Mouse (Mus musculus) CH12.LX (cell line): Measurements from ENCODE around the gene Gria1. TPM values are rescaled to one million over a fixed set of nuclear protein-coding genes. Genes with fewer than 3 reads are reported as not detected.

Source experiments
- DNase-seq: peaks from one replicate; pipeline ENCODE4 v3.0.0-alpha.2; 2013; ENCODE audit errors: extremely low read depth
- H3K27ac ChIP-seq: 2 replicates; pipeline ENCODE4 v1.5.1; 2012; ENCODE audit warnings: low read depth, mild to moderate bottlenecking, control low read depth, moderate library complexity; ENCODE audit not compliant: insufficient read depth
- H3K27me3 ChIP-seq: replicated peaks from 2 replicates; pipeline ENCODE3; 2012; ENCODE audit warnings: inconsistent platforms
- H3K36me3 ChIP-seq, 2 experiments: replicated peaks in 1 of 2; 2 replicates each; pipeline versions ENCODE3 to v1.6.1; 2012; ENCODE audit warnings: inconsistent platforms in 1 of 2, low read length in 1 of 2, mild to moderate bottlenecking in 1 of 2, mixed read lengths in 1 of 2, moderate library complexity in 1 of 2; ENCODE audit not compliant: control insufficient read depth in 1 of 2, insufficient read depth in 1 of 2
- H3K4me1 ChIP-seq, 2 experiments: 2 replicates each; pipeline ENCODE4 v1.6.1; 2012; ENCODE audit warnings: inconsistent platforms in 1 of 2, moderate library complexity in 1 of 2; ENCODE audit not compliant: insufficient read depth in 2 of 2, control insufficient read depth in 1 of 2
- H3K4me2 ChIP-seq: 2 replicates; pipeline ENCODE4 v1.6.1; 2012; ENCODE audit warnings: low read depth, mild to moderate bottlenecking, control low read depth; ENCODE audit not compliant: poor library complexity, insufficient read depth, severe bottlenecking
- H3K4me3 ChIP-seq, 3 experiments: fragments of 150-350 bp in 1 of 3; sonication (generic) in 1 of 3; replicated peaks in 1 of 3; 2 replicates each; pipeline versions ENCODE3 to v1.5.1; 2011 to 2012; ENCODE audit warnings: low read depth in 2 of 3, low read length in 2 of 3, mild to moderate bottlenecking in 2 of 3, moderate library complexity in 2 of 3, control low read depth in 1 of 3, improper control_type of control experiment in 1 of 3, inconsistent platforms in 1 of 3, mixed read lengths in 1 of 3; ENCODE audit not compliant: poor library complexity in 1 of 3
- H3K79me2 ChIP-seq: replicated peaks from 2 replicates; pipeline ENCODE4 v1.6.1; 2012; ENCODE audit warnings: mild to moderate bottlenecking, moderate library complexity; ENCODE audit not compliant: control insufficient read depth, poor library complexity, insufficient read depth, severe bottlenecking; ENCODE audit errors: extremely low read depth
- H3K9ac ChIP-seq: 2 replicates; pipeline ENCODE4 v1.6.1; 2012; ENCODE audit warnings: low read depth, mild to moderate bottlenecking, control low read depth, moderate library complexity; ENCODE audit not compliant: insufficient read depth
- H3K9me3 ChIP-seq: replicated peaks from 2 replicates; pipeline ENCODE3; 2012; ENCODE audit warnings: low read length, inconsistent platforms, mixed read lengths
- CHD1 ChIP-seq: IDR thresholded peaks from 2 replicates; pipeline ENCODE4 v1.6.1; 2012; ENCODE audit warnings: low read depth, low read length, improper control_type of control experiment, inconsistent platforms
- CHD2 ChIP-seq: IDR thresholded peaks from 2 replicates; pipeline ENCODE4 v1.6.1; 2011; ENCODE audit warnings: low read length, improper control_type of control experiment
- E2F4 ChIP-seq: IDR thresholded peaks from 2 replicates; pipeline ENCODE4 v1.6.1; 2011; ENCODE audit warnings: low read depth, low read length, improper control_type of control experiment; ENCODE audit not compliant: insufficient replicate concordance
- ELF1 ChIP-seq: IDR thresholded peaks from 2 replicates; pipeline ENCODE4 v1.6.1; 2014; ENCODE audit warnings: low read depth, mild to moderate bottlenecking, inconsistent platforms, low read length, improper control_type of control experiment
- EP300 ChIP-seq: IDR thresholded peaks from 2 replicates; pipeline ENCODE4 v1.6.1; 2011; ENCODE audit warnings: low read length, improper control_type of control experiment
- HCFC1 ChIP-seq: IDR thresholded peaks from 2 replicates; pipeline ENCODE4 v1.6.1; 2012; ENCODE audit warnings: low read depth, mild to moderate bottlenecking, inconsistent platforms, low read length, improper control_type of control experiment
- JUND ChIP-seq: conservative IDR thresholded peaks from 2 replicates; pipeline ENCODE4 v1.6.1; 2011; ENCODE audit warnings: low read depth, low read length, improper control_type of control experiment
- KAT2A ChIP-seq: IDR thresholded peaks from 2 replicates; pipeline ENCODE4 v1.6.1; 2012; ENCODE audit warnings: low read length, improper control_type of control experiment, inconsistent platforms; ENCODE audit not compliant: insufficient replicate concordance
- MAZ ChIP-seq: IDR thresholded peaks from 2 replicates; pipeline ENCODE4 v1.6.1; 2012; ENCODE audit warnings: low read depth, mild to moderate bottlenecking, inconsistent platforms, low read length, improper control_type of control experiment, moderate library complexity
- NRF1 ChIP-seq: IDR thresholded peaks from 2 replicates; pipeline ENCODE4 v1.6.1; 2014; ENCODE audit warnings: low read depth, mild to moderate bottlenecking, inconsistent platforms, low read length, improper control_type of control experiment, moderate library complexity
- POLR2A ChIP-seq: IDR thresholded peaks from 2 replicates; pipeline ENCODE4 v1.6.1; 2011; ENCODE audit warnings: low read depth, mild to moderate bottlenecking, improper control_type of control experiment, low read length
- RCOR1 ChIP-seq: conservative IDR thresholded peaks from 2 replicates; pipeline ENCODE4 v1.6.1; 2012; ENCODE audit warnings: low read depth, mild to moderate bottlenecking, inconsistent platforms, low read length, improper control_type of control experiment
- SMC3 ChIP-seq: IDR thresholded peaks from 2 replicates; pipeline ENCODE4 v1.6.1; 2011; ENCODE audit warnings: low read depth, low read length, improper control_type of control experiment
- TCF12 ChIP-seq: IDR thresholded peaks from 2 replicates; pipeline ENCODE4 v1.6.1; 2014; ENCODE audit warnings: low read depth, mild to moderate bottlenecking, inconsistent platforms, low read length, improper control_type of control experiment
- UBTF ChIP-seq: IDR thresholded peaks from 2 replicates; pipeline ENCODE4 v1.6.1; 2012; ENCODE audit warnings: low read depth, mild to moderate bottlenecking, inconsistent platforms, low read length, improper control_type of control experiment, moderate library complexity
- USF1 ChIP-seq: IDR thresholded peaks from 2 replicates; pipeline ENCODE4 v1.6.1; 2014; ENCODE audit warnings: low read depth, mild to moderate bottlenecking, inconsistent platforms, low read length, improper control_type of control experiment
- USF2 ChIP-seq: conservative IDR thresholded peaks from 2 replicates; pipeline ENCODE4 v1.6.1; 2011; ENCODE audit warnings: low read depth, low read length, improper control_type of control experiment
- ZC3H11A ChIP-seq: IDR thresholded peaks from 2 replicates; pipeline ENCODE4 v1.6.1; 2012; ENCODE audit warnings: low read depth, mild to moderate bottlenecking, inconsistent platforms, low read length, improper control_type of control experiment
- ZKSCAN1 ChIP-seq: IDR thresholded peaks from 2 replicates; pipeline ENCODE4 v1.6.1; 2012; ENCODE audit warnings: low read depth, inconsistent platforms, low read length, improper control_type of control experiment, borderline replicate concordance
- dilution Hi-C: fragments of 300-500 bp; cut with MboI; formaldehyde crosslinking; loops from 2 replicates; pipeline ENCODE4 v1.14.3; 2020; ENCODE audit warnings: low sequenced_read_pairs; ENCODE audit not compliant: extremely low pct_unique_long_range_greater_than_20kb, extremely low pct_ligation_motif_present
- in situ Hi-C: fragments of 300-500 bp; cut with MboI; formaldehyde crosslinking; loops from 3 replicates; pipeline ENCODE4 v1.14.3; 2019; ENCODE audit warnings: low sequenced_read_pairs, low pct_ligation_motif_present, low pct_unique_long_range_greater_than_20kb, mixed read lengths
- polyA plus RNA-seq: library from polyadenylated mRNA; unstranded; fragments of >175 nt; gene quantifications from 2 replicates; pipeline ENCODE4 v1.2.1, GENCODE M21; 2012; ENCODE audit warnings: low read depth; ENCODE audit not compliant: insufficient read length
- total RNA-seq, 2 experiments: library from RNA; depleted of rRNA; stranded (reverse); fragments of 300-350 nt in 1 of 2; fragments of >200 nt in 1 of 2; gene quantifications; 2 replicates each; pipeline ENCODE4 v1.2.3; 2012 to 2014

The Gria1 gene
- total and polyA plus RNA-seq, 3 experiments, result under 0.01 to 0.49 (median 0.05) TPM

GRCm38 (mm10) chr11:57214583-57214982 lies 203.4 kb downstream of the Gria1 start:
- Histone ChIP-seq H3K4me2 (no peak overlapping the region), H3K27ac (no peak overlapping the region), H3K36me3 (no peaks in the 10 kb centered on the region), H3K79me2 (no peaks in the 10 kb centered on the region), H3K4me1 (peaks cover 0 to 13% of the 10 kb centered on the region in 2 experiments; a peak in 1 of 4 replicates), H3K9ac (no peak overlapping the region), H3K9me3 (no peaks in the 10 kb centered on the region), H3K4me3 (no peak overlapping the region), H3K27me3 (no peaks in the 10 kb centered on the region)
- DNase-seq, result no peak
- dilution Hi-C loops (no loop called here), in situ Hi-C loops (no loop called here)
- TF ChIP-seq EP300 (no peak), POLR2A (no peak), SMC3 (no peak)

GRCm38 (mm10) chr11:57222797-57223569 lies 211.8 kb downstream of the Gria1 start:
- H3K27me3 ChIP-seq, result no peaks in the 10 kb centered on the region
- no peak overlapping the region for H3K9ac ChIP-seq
- H3K27ac ChIP-seq, result no peak overlapping the region
- TF ChIP-seq EP300 (0 out of 2 replicates have a peak, but pooled peaks have one; percentile 12), KAT2A (no peak)
- H3K4me2 ChIP-seq, result peak overlapping the region; percentile 11; the same call in 1 of the 2 replicates
- H3K79me2 ChIP-seq, result no peaks in the 10 kb centered on the region
- peaks cover 5 to 27% of the 10 kb centered on the region in 2 experiments for H3K4me1 ChIP-seq
- no peaks in the 10 kb centered on the region for H3K36me3 ChIP-seq
- peak; percentile 73 for DNase-seq
- dilution Hi-C loops, result no loop called here
- in situ Hi-C loops, result no loop called here
- no peak overlapping the region for H3K4me3 ChIP-seq
- H3K9me3 ChIP-seq, result no peaks in the 10 kb centered on the region

GRCm38 (mm10) chr11:57235446-57235845 lies 224.3 kb downstream of the Gria1 start:
- DNase-seq, result no peak
- no peak overlapping the region for H3K4me2 ChIP-seq

More at GRCm38 (mm10) chr11:57235446-57235845, 224.3 kb downstream of the Gria1 start:
- TF ChIP-seq USF2, result no peak
- no peak for TF ChIP-seq NRF1
- TF ChIP-seq CHD2, result no peak
- TF ChIP-seq ZKSCAN1, result no peak
- TF ChIP-seq UBTF, result no peak
- no peak for TF ChIP-seq HCFC1
- no peak for TF ChIP-seq USF1
- TF ChIP-seq ZC3H11A, result no peak
- TF ChIP-seq E2F4, result no peak
- no peak for TF ChIP-seq TCF12
- no peak for TF ChIP-seq RCOR1
- TF ChIP-seq ELF1, result no peak
- no peak for TF ChIP-seq CHD1
- no peak for TF ChIP-seq JUND
- TF ChIP-seq MAZ, result no peak
- H3K36me3 ChIP-seq, result no peaks in the 10 kb centered on the region
- no peaks in the 10 kb centered on the region for H3K79me2 ChIP-seq
- in situ Hi-C loops, result no loop called here
- H3K9ac ChIP-seq, result no peak overlapping the region
- no peak overlapping the region for H3K27ac ChIP-seq
- dilution Hi-C loops, result no loop called here
- peaks cover 23% of the 10 kb centered on the region for H3K9me3 ChIP-seq
- H3K27me3 ChIP-seq, result no peaks in the 10 kb centered on the region
- H3K4me3 ChIP-seq, result no peak overlapping the region
- peaks cover 0 to 37% of the 10 kb centered on the region in 2 experiments; a peak in 2 of 4 replicates for H3K4me1 ChIP-seq
